Mouse (Mus musculus): ENCODE measurements around the gene Tmprss6. TPM values are rescaled to one million over a fixed set of nuclear protein-coding genes. Genes with fewer than 3 reads are reported as not detected.

Tmprss6 gene
- polyA plus RNA-seq, 1 experiment from 2014 or later = 0.12 TPM

DNA sequence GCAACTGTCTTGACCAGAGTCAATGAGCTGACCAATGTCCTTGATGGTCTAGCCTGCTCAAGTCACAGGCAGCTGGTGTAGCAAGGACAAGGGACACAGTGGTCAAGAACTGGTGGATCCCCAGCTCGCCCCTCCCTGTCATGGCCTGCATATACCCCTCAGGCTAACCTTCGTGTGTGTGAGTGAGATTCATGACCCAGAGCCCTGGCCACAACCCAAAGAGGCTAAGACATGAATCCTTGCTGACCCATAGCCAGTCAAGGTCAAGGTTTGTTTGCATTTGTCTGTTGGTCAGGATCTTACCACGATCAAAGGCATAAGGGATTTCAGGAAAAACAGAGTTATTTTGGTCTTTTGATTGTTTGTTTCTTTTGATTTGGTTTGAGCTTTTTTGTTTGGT, 14.1 kb upstream of the Tmprss6 start:
- DNase-seq (ENCODE audit: low spot score) = no peak

DNA sequence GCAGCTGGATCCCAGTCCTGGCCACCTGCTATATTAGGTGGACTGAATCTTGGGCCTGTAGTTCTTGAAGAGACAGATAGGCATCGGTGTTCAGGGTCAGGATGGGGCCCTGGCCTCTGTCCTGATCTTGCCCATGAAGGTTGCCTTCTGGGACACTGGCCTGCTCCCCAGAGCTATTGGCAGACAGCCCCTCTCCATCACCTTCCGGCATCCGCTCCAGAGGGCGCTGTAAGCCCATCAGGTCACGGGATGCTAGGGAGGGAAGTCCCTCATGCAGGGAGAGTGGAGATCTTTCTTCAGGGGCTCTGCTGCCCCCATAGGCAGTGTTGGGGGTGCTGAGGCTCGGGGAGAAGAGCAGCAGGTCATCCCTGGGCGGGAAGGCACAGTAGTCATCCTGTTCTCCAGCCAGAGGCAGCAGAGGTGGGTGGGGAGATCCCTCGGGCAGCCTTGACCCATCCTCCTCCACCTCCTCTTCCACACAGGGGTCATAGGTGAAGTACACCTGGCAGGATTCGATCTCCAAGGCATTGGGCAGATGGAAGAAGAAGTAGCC, 13.1 kb upstream of the Tmprss6 start:
- DNase-seq (ENCODE audit: low spot score) = no peak

DNA sequence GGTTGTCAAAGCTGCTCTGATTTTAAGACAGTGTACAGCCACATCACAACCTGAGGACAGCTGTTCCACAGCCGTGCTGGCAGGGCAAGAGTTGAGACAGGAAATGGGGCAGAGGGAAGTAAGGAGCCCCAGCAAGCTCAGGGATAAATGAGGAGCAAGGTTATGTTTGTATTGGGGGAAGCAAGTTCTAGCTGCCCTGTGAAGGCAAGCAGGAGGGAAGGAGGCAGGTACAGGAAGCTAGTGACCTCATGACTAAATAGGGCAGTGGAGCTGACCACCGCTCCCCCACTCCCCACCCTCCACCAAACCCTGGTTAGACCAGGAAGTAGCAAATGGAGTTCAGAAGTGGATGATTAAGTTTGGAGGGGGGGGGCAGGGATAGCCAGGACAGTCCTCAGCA, 12.6 kb upstream of the Tmprss6 start:
- DNase-seq (ENCODE audit: low spot score) = no peak

- DNase-seq (ENCODE audit: low spot score) = no peak
Observed at GRCm38 (mm10) chr15:78480111-78480510, 11.7 kb upstream of the Tmprss6 start.

- no peak for DNase-seq (ENCODE audit: low spot score)
Observed at GRCm38 (mm10) chr15:78479470-78479869, 11.0 kb upstream of the Tmprss6 start.

DNA sequence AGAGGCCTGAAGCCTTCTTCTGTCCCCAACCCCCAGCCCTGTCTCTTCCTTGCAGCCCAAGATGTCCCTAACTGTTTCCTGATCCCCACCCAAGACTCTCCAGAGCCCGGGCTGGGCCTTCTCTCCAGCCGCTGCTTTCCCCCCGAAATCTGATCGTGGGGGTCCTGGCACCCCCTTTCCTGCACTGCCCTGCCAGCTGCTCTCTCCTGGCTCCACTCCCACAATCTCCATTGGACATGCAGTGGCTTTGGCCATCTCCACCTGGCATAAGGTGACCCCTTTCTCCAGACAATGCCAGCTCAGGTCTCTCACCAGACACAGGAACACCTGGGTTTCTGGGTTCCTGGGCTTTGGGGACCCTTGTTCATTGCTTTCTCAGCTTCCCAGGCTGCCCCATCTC, 9.6 kb upstream of the Tmprss6 start:
- no peak for DNase-seq (ENCODE audit: low spot score)

DNA sequence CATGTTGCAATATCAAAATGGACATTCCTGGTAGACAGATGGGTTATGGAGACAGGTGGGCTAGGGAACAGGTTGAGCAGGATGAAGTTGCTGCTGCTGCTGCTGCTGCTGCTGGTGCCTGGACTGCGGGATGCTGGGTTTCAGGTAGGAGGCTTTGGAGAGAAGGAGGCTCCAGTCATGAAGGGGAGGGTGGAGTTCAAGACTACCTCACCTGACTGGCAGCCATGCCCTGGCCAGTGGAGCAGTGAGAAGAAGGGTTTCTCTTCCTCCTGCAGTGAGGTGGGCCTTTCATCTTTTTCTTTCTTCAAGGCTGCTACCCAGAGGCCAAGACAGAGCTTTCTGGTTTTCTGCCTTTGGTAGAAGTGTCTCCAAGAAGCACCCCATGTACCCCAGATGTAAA, 8.4 kb upstream of the Tmprss6 start:
- no peak for DNase-seq (ENCODE audit: low spot score)

- DNase-seq (ENCODE audit: low spot score) = peak; percentile 71
Observed at GRCm38 (mm10) chr15:78475604-78476031, 7.2 kb upstream of the Tmprss6 start.

- no peak for DNase-seq (ENCODE audit: low spot score)
Observed at GRCm38 (mm10) chr15:78473442-78473841, 5.0 kb upstream of the Tmprss6 start.

DNA sequence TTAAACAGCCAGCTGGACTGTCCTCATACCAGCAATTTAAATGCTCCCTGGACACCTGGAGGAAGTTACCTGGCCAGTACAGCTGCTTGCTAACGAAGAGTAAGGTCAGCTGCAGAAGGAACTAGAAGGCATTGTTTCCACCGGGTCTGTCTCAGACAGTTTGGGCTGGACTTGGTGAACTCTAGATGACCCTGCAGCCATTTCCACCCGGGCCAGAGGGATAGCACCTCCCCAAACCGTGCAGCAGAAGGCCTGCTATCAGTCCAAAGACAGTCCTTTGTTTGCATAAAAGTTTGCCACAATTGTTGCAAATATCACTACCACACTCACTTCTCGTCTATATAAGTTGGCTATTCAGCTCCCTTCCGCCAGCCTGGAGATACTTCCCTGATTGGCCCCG, 3.5 kb upstream of the Tmprss6 start:
- DNase-seq (ENCODE audit: low spot score) = no peak

DNA sequence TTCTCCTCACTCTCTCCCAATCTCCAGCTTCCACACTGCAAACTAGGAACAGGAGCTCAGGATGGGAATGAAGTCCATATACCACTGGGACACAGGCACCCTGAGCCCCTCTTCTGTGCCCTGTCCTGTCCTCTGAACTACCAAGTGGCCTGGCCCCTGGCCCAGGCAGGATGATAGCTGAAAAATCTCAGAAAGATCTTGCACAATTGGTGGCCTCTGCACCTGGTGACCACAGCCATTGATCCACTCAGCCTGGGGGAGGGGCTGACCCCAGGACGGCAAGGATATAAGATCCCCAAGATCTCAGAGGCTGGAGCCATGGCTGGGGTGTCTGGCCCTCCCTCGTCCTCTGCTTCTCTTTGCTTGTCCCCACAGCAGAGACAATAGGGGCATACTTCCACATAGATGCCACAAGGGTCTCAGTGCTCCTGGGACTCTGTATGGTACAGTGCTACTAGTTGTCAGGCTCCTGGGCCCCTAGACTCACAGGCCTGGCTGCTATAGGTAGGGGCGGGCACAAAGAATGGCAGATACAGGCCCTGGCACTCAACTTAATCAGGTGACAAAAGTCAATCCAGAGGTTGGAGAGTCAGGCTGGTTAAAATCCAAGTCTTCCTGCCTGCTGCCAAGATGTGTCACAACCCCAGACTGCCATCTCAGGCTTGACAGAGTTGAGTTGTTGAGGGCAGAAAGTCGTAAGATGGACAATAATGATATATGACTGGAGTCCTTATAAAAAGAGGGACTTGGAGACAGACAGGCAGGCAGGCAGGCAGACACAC, 2.3 kb upstream of the Tmprss6 start:
- DNase-seq (ENCODE audit: low spot score) = no peak

DNA sequence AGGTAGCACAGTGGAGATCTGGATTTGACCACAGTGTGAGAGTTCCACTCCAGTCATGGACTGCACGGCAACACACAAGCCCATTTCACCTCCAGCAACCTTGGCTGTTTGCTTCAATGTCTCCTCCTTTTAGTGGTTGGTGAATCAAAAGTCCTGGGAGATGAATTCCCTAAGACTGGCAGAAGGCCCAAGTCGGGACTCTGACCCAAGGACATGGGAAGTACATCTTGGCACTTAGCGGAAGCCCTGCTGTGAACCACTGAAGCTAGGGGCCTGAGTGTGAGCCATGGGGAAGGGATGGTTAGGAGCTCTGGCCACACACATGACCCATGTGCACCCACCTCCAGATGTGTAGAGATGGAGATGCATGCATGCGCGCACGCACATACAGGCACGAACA, 864 bp downstream of the Tmprss6 start:
- no peak for DNase-seq (ENCODE audit: low spot score)

DNA sequence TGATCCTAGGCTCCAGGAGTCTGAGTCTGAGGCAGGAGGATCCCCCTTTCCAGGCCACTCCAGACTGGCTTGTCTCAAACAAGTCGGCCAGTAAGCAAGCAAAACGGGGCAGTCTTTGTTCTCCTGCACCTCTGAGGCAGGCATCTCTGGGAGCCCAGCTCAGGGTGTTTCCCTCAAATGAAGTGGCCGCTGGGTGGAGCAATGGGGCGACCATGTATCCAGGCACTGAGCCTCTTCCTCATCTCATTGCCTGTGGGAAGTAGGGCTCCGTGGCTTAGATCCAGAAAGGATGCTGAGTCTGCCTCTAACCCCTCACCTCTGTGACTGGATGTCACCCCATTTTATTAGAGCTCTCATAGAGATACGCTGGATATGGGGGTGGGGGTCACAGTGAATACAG, 1.6 kb downstream of the Tmprss6 start:
- DNase-seq (ENCODE audit: low spot score) = no peak

DNA sequence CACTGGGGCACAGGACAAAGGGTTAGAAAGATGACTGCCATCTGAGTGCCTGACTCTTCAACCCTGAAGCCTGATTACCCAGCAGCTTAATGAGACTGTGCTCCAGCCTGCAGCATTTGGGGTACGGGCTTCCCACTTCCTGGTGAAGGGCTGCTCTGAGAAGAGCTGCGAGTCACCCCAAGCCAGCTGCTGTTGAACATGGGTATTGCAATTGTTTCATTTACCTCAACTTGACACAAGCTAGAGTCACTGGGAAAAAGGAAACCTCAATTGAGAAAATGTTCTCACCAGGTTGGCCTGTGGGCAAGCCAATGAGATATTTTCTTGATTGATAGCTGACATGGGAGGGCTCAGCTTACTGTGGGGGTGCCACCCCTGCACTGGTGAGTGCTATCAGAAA, 5.5 kb downstream of the Tmprss6 start:
- DNase-seq (ENCODE audit: low spot score) = peak; percentile 75

GRCm38 (mm10) chr15:78457193-78457592, 11.2 kb downstream of the Tmprss6 start:
- DNase-seq (ENCODE audit: low spot score) = no peak

GRCm38 (mm10) chr15:78456051-78456450, 12.4 kb downstream of the Tmprss6 start:
- no peak for DNase-seq (ENCODE audit: low spot score)

GRCm38 (mm10) chr15:78455168-78455567, 13.3 kb downstream of the Tmprss6 start:
- no peak for DNase-seq (ENCODE audit: low spot score)

DNA sequence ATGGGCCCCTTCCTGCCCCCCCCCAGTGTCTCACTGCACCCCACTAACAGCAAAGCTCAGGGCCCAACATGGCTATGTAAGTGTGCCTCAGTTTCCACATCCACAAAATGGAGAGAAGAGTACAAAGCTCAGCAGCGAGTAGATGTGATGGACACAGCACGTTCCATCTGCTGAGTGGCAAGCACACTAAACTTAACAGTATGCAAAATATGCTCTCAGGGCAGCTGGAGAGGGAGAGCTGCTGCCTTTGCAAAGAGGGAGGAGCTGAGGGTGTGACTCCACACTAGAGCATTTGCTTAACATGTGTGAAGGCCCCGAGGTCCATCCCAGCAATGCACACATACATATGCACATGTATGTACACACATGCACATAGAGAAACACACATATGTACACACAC, 15.5 kb downstream of the Tmprss6 start:
- no peak for DNase-seq (ENCODE audit: low spot score)

GRCm38 (mm10) chr15:78451201-78451600, 17.2 kb downstream of the Tmprss6 start:
- DNase-seq (ENCODE audit: low spot score) = no peak

GRCm38 (mm10) chr15:78450419-78450768, 18.0 kb downstream of the Tmprss6 start:
- DNase-seq (ENCODE audit: low spot score) = no peak

- peak; percentile 55 for DNase-seq (ENCODE audit: low spot score)
Observed at GRCm38 (mm10) chr15:78449694-78450418, 18.6 kb downstream of the Tmprss6 start.

GRCm38 (mm10) chr15:78449131-78449530, 19.3 kb downstream of the Tmprss6 start:
- DNase-seq (ENCODE audit: low spot score) = no peak
